Mouse (Mus musculus) hindbrain, embryonic 14.5 days (tissue): ENCODE results near the gene Slc35g3. TPM values are rescaled to one million over a fixed set of nuclear protein-coding genes. Genes with fewer than 3 reads are reported as not detected.

ENCODE experiments used
- ATAC-seq: fragments of 200-750 bp; cut with Nextera tagmentation; 2 replicates; pipeline ENCODE4 v1.8.0; 2017; ENCODE audit warnings: moderate number of reproducible peaks, mild to moderate bottlenecking, moderate TSS enrichment, moderate library complexity; ENCODE audit not compliant: low FRiP score
- DNase-seq: peaks from one replicate; pipeline ENCODE4 v3.0.0-alpha.2; 2015; ENCODE audit warnings: low spot score
- H3K27ac ChIP-seq: fragments of 300-500 bp; sonication (generic); 2 replicates; pipeline ENCODE4 v1.5.1; 2014; ENCODE audit warnings: mild to moderate bottlenecking, moderate library complexity
- H3K27me3 ChIP-seq: fragments of 300-500 bp; sonication (generic); 2 replicates; pipeline ENCODE4 v1.6.1; 2014; ENCODE audit warnings: mild to moderate bottlenecking, low read length, mixed read lengths; ENCODE audit not compliant: control insufficient read depth, insufficient read depth
- H3K36me3 ChIP-seq: fragments of 300-500 bp; sonication (generic); replicated peaks from 2 replicates; pipeline ENCODE4 v1.6.1; 2014; ENCODE audit not compliant: control insufficient read depth, insufficient read depth
- H3K4me1 ChIP-seq: fragments of 300-500 bp; sonication (generic); replicated peaks from 2 replicates; pipeline ENCODE4 v1.6.1; 2014; ENCODE audit warnings: antibody characterized with exemption, low read length, mixed read lengths; ENCODE audit not compliant: control insufficient read depth, insufficient read depth
- H3K4me2 ChIP-seq: fragments of 300-500 bp; sonication (generic); replicated peaks from 2 replicates; pipeline ENCODE4 v1.6.1; 2014; ENCODE audit warnings: mild to moderate bottlenecking, moderate library complexity
- H3K4me3 ChIP-seq: fragments of 300-500 bp; sonication (generic); replicated peaks from 2 replicates; pipeline ENCODE4 v1.5.1; 2014; ENCODE audit warnings: mild to moderate bottlenecking, low read length
- H3K9ac ChIP-seq: fragments of 300-500 bp; sonication (generic); 2 replicates; pipeline ENCODE4 v1.6.1; 2014
- H3K9me3 ChIP-seq: fragments of 300-500 bp; sonication (generic); 2 replicates; pipeline ENCODE4 v1.6.1; 2016; ENCODE audit warnings: low read length; ENCODE audit not compliant: control insufficient read depth
- WGBS: fragments of 180-500 bp; shearing (Covaris S2); extraction: QIAGEN DNeasy Blood & Tissue Kit; methylation state at CpG from one replicate; pipeline ENCODE4 v1.1.7; 2014; 5-methylcytosine and 5-hydroxymethylcytosine counted together
- polyA plus RNA-seq: library from polyadenylated mRNA; unstranded; fragments of >200 nt; fragmentation: Nextera tagmentation; extraction: Ambion mirVana; gene quantifications from 2 replicates; pipeline ENCODE4 v1.2.1, GENCODE M21; 2014

The Slc35g3 gene
- polyA plus RNA-seq, 1 experiment from 2014 or later: 0.39 TPM

DNA sequence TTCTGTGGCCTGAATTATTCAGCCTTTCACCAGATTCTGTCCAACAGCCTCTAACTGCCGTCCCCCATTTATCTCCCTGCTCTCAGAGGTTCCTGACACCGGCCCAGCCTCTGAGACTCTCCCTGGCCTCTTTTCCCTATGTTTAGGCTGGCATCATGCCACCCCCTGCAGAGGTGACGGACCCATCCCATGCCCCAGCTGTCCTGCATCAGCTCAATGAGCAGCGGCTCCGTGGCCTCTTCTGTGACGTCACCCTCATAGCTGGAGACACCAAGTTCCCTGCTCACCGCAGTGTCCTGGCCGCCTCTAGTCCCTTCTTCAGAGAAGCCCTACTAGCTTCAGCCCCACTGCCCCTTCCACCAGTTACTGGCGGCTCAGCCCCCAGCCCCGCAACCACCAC lies 13.9 kb upstream of the Slc35g3 start:
- no peak overlapping the region for H3K4me2 ChIP-seq
- DNase-seq (no peak), ATAC-seq (no peak)
- H3K36me3 ChIP-seq: peaks cover 20% of the 10 kb centered on the region; the same call in 1 of the 2 replicates
- WGBS: 68% methylated on average over 10 of the region's 10 CpGs
- H3K27me3 ChIP-seq: no peaks in the 10 kb centered on the region
- no peaks in the 10 kb centered on the region for H3K9me3 ChIP-seq
- no peak overlapping the region for H3K4me3 ChIP-seq
- no peak overlapping the region for H3K27ac ChIP-seq
- no peaks in the 10 kb centered on the region for H3K4me1 ChIP-seq
- H3K9ac ChIP-seq: no peak overlapping the region

DNA sequence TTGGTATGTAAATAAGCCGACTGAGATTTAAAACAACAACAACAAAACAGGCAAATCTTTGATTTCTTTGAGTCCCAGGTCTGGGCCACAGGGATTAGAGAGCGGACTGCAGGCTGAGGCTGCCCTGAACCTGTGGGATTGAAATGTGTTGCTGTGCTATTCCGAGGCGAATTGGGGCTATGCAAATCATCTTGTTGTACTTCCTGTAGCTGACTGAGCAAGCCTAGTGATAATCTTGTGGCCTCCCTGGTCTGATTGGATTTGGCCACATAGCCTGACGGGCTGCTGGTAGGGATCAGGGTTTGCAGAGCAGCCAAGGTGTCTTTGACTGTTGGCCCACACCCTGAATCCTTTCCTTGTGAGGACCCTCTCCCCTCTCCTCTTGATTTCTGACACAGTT lies 13.2 kb upstream of the Slc35g3 start:
- ATAC-seq (no peak), DNase-seq (no peak)
- no peaks in the 10 kb centered on the region for H3K27me3 ChIP-seq
- H3K9me3 ChIP-seq: no peaks in the 10 kb centered on the region
- H3K36me3 ChIP-seq: peaks cover 20% of the 10 kb centered on the region; the same call in 1 of the 2 replicates
- 57% methylated on average over 5 of the region's 5 CpGs for WGBS
- H3K4me3 ChIP-seq: no peak overlapping the region
- no peaks in the 10 kb centered on the region for H3K4me1 ChIP-seq
- no peak overlapping the region for H3K9ac ChIP-seq
- H3K4me2 ChIP-seq: no peak overlapping the region
- H3K27ac ChIP-seq: no peak overlapping the region

DNA sequence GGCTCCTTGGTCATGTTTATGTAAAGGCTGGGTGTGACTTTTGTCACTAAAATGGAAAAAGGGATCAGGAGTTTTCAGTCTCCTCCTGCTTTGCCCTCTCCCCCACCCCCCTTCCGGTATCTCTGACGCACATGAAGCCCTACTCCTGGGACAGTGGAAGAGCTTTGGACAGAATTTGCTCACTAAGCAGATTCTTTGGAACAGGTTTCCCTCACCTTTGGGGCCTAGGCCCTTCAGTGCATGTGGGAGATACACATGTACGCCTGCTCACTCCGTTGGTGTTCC lies 5.8 kb upstream of the Slc35g3 start:
- no peak for DNase-seq
- peak overlapping the region; percentile 94 for H3K9ac ChIP-seq
- H3K27ac ChIP-seq: no peak overlapping the region
- H3K4me2 ChIP-seq: peak overlapping the region; percentile 54
- H3K4me3 ChIP-seq: peak overlapping the region; percentile 81; the same call in 1 of the 2 replicates
- no peaks in the 10 kb centered on the region for H3K36me3 ChIP-seq
- no peak for ATAC-seq
- H3K9me3 ChIP-seq: no peaks in the 10 kb centered on the region
- no peaks in the 10 kb centered on the region for H3K27me3 ChIP-seq
- peaks cover 19% of the 10 kb centered on the region for H3K4me1 ChIP-seq
- 71% methylated on average over 4 of the region's 4 CpGs for WGBS

DNA sequence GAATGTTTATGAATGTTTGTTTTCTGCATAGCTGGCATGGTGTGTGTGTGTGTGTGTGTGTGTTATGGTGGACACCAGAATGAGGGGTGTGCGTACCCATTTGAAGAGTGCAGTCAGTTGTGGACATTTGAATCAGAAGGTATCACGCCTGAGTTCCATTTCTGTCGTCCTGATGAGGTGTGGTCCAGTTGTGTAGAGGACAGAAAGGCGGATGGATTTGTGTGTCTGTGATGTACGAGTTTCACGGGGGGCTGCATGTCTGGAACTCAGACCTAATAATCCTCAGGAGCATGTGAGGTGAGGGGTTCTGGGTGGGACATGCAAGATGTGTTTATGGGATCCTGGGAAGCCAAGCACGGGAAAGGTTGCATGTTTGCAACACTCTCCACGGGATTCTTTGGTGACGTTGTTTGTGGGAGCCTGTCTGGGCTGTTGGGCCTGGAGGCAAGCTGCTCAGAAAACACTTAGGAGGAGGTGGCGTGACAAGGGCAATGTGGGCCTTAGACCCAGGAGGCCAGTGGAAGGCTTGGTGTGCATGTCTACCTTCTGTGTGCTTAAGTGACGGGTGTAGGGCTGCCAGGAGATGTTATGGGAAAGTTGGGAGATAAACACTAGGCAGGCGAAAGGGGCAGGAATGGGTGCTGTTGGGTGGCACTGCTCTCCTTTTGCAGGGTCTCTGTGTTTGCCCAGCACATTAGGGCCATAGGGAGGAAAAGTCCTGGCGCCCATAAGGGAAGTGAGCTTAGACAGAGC lies 5.3 kb upstream of the Slc35g3 start:
- no peaks in the 10 kb centered on the region for H3K27me3 ChIP-seq
- H3K9me3 ChIP-seq: no peaks in the 10 kb centered on the region
- H3K4me2 ChIP-seq: peak overlapping the region; percentile 54
- 72% methylated on average over 13 of the region's 13 CpGs for WGBS
- peaks cover 19% of the 10 kb centered on the region for H3K4me1 ChIP-seq
- H3K4me3 ChIP-seq: peak overlapping the region; percentile 81
- no peaks in the 10 kb centered on the region for H3K36me3 ChIP-seq
- H3K27ac ChIP-seq: peak overlapping the region; percentile 90; the same call in 1 of the 2 replicates
- DNase-seq: no peak
- no peak for ATAC-seq
- H3K9ac ChIP-seq: peak overlapping the region; percentile 94

DNA sequence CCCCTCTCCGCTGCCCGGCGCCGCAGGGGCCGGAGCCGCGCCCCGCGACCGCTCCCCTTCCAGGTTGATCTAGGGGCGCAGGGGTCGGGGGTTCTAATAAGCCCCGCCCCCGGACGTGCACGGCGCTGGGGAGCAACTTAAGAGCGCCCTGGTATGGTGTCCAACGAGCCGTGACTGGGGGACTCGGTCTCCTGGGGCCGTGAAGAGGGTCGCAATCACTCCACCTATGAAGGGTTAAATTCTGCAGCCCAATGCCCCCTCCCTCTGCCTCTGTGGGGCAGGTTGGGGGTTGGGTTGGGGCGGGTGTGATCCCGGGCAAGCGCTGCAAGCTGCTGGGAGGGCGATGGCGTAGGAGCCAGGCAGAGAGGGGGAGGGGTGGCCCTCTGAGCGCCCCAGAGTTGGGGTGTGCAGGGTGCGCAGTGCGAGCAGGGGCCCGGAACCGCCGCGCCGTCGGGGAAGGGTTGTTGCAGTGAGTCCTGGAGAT lies 4.4 kb upstream of the Slc35g3 start:
- H3K4me1 ChIP-seq: peaks cover 19% of the 10 kb centered on the region
- no peaks in the 10 kb centered on the region for H3K27me3 ChIP-seq
- H3K27ac ChIP-seq: peak overlapping the region; percentile 90
- H3K9me3 ChIP-seq: no peaks in the 10 kb centered on the region
- ATAC-seq (peak; percentile 82), DNase-seq (peak; percentile 48)
- H3K9ac ChIP-seq: peak overlapping the region; percentile 94
- H3K4me3 ChIP-seq: peak overlapping the region; percentile 81
- WGBS: 1% methylated on average over 36 of the region's 37 CpGs
- H3K36me3 ChIP-seq: no peaks in the 10 kb centered on the region
- peak overlapping the region; percentile 54 for H3K4me2 ChIP-seq

DNA sequence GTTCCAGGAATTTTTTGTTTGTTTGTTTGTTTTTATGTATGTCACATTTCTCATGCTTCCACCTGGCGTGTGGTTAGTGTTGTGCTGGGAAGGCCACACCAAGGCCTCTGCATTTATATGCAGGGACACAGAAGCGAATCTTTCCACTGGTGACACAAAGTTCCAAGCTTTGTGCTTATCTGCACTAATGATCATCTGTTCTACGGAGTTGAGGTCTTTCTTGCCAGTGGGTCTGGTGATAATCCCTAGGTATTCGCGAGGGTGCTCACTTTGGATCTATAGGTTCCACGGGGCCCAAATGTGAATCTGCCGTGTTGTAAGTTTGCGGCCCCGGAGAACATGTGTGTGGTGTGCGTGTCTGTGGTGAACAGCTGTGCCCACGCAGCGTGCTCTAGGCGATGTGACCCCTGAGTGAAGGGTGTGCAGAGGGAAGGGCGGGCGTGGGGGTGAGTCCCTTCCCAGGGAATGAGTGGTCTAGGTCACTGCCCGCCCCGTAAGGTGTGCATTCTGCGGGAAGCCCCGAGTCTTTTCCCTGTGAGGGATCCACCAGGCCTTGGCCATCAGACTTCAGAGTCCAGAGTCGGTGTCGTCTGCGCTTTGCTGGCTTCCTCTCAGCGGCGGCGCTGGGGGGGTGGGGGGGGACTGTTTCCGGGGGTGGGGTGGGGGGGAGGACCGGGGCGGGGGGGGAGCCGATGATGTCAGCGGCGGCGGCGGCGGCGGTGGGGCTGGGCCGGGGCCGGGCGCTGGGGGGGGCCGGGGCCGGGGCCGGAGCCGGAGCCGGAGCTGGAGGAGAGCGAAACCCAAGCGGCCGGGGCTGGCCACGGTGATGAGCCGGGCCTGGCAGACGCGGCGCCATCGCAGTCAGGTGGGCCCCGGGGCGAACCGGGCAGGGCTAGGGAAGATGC lies 3.7 kb upstream of the Slc35g3 start, which contains the start of gene Zbtb4:
Gene Zbtb4, plus strand, starts transcription at position 692 of the 905 bp plus-strand sequence.
- DNase-seq (peak; percentile 42), ATAC-seq (peak; percentile 61)
- Histone ChIP-seq H3K27me3 (no peaks in the 10 kb centered on the region), H3K9me3 (no peaks in the 10 kb centered on the region), H3K4me3 (peak within 1 kb of the TSS; percentile 81), H3K4me1 (peaks cover 21% of the 10 kb centered on the region), H3K9ac (peak within 1 kb of the TSS; percentile 94), H3K36me3 (no peaks in the 10 kb centered on the region), H3K27ac (peak within 1 kb of the TSS; percentile 90), H3K4me2 (peak within 1 kb of the TSS; percentile 54)
- WGBS: 13% methylated on average over 51 of the region's 55 CpGs

DNA sequence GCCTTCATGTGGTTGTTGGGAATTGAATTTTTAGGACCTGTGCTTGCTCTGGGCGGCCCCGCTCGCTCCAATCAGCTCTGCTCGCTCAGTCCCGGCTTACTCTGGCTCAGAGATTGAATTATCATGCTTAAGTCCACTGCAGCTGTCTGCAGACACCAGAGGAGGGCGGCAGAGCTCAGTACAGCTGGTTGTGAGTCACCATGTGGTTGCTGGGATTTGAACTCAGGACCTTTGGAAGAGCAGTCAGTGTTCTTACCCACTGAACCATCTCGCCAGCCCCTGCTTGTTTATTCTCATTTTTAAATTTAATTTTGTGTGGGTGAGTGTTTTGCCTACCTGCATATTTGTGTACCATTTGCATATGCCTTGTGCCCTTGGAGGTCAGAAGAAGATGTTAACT lies 1.8 kb upstream of the Slc35g3 start:
- H3K27ac ChIP-seq: no peak overlapping the region
- no peaks in the 10 kb centered on the region for H3K9me3 ChIP-seq
- H3K4me2 ChIP-seq: no peak overlapping the region
- H3K4me1 ChIP-seq: peaks cover 29% of the 10 kb centered on the region
- H3K9ac ChIP-seq: no peak overlapping the region
- H3K36me3 ChIP-seq: no peaks in the 10 kb centered on the region
- DNase-seq (no peak), ATAC-seq (no peak)
- 64% methylated on average over 7 of the region's 7 CpGs for WGBS
- H3K27me3 ChIP-seq: no peaks in the 10 kb centered on the region
- H3K4me3 ChIP-seq: no peak overlapping the region

DNA sequence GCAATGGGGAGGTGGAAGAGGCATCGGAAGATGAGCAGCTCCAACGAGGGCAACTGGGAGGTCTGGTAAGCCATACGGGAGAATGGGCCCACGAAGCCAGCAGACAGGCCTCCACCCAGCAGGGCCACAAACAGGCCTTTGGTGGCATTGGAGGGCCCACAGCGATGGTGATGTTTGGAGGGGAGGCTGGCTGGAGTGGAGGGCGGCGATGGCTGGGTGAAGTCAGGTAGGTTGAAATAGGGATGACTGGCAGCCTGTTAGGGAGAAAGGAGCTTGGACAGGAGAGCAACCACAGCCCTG lies 917 bp downstream of the Slc35g3 start:
- Histone ChIP-seq H3K9ac (no peak overlapping the region), H3K4me3 (no peak overlapping the region)
- WGBS: 93% methylated on average over 7 of the region's 7 CpGs

DNA sequence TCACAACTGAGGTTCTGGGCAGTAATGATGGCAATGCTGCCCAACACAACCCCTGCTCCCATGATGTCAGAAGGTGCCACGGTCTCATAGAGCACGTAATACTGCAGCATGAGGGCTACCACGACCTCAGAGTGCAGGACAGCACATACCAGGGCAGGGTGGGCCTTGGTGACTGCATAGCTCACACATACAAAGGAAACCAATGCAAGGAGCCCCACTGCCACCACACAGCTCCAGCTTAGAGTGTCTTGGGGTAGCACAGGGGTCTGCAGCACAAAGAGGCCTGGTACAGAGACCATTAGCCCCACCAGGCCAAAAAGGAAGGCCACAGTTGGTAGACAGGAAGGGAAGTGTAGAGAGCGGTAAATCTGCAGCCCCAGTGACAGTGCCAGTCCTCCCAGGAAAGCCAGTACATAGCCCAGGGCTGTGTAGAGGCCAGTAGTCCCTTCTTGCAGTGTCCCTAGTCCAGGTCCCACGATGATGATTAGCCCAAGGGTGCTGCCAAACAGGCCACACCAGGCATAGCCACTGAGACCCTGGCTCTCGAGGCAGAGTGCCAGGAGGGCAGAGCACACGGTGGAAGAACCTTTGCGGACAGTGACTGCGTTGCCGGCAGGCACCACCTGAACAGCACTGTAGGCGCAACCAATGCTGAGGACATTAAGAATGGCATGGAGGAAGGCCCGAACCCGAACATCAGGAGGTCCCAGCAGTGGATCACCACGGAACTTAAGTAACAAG lies 1.4 kb downstream of the Slc35g3 start:
- Histone ChIP-seq H3K4me1 (peaks cover 35% of the 10 kb centered on the region), H3K36me3 (no peaks in the 10 kb centered on the region), H3K27me3 (no peaks in the 10 kb centered on the region), H3K27ac (peak overlapping the region; percentile 99), H3K4me2 (peak overlapping the region; percentile 61), H3K9ac (peak overlapping the region; percentile 86), H3K9me3 (no peaks in the 10 kb centered on the region), H3K4me3 (peak overlapping the region; percentile 49; the same call in 1 of the 2 replicates)
- 74% methylated on average over 14 of the region's 14 CpGs for WGBS
- ATAC-seq (no peak), DNase-seq (no peak)

More for the DNA sequence above, 917 bp downstream of the Slc35g3 start:
- no peak overlapping the region for H3K4me2 ChIP-seq
- no peak for ATAC-seq
- DNase-seq: no peak
- H3K9me3 ChIP-seq: no peaks in the 10 kb centered on the region
- peaks cover 32% of the 10 kb centered on the region for H3K4me1 ChIP-seq
- H3K27me3 ChIP-seq: no peaks in the 10 kb centered on the region
- peak overlapping the region; percentile 99 for H3K27ac ChIP-seq
- H3K36me3 ChIP-seq: no peaks in the 10 kb centered on the region
